In the genomic region with DNA sequence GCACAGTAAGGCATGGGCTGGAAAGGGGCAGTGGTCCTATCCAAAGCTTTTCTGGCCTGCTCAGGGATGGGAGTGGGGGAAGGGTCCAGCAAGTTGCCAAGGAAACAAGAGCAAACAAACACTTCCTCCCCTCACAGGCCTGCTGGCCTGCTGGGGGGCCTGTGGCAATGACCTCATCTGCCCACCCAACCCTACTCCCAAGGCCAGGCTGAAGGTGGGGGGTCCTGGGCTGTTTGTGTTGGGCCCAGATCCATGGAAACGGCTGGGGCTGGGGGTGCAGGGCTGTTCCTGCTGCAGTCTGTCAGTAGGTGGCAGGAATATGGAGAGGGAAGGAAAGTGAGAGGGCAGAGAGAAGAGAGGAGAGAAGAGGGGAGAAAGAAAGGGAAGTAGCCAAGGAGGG, we compare ENCODE assay signal across 13 mouse cellular contexts. TPM values are rescaled to one million over a fixed set of nuclear protein-coding genes. Genes with fewer than 3 reads are reported as not detected.
DNase-seq lines count a peak whose midpoint lies in the region; ATAC-seq and TF ChIP-seq lines count a peak whose summit lies in the region.
"Had no signal": no experiment of that assay in that cellular context is flagged by ENCODE, and none has a peak within 500 bp of the region (broad histone marks: within the 10 kb centered on the region; RNA-seq: fewer than 3 reads in every experiment).

No protein-coding gene starts in this region.

- H3K4me1 ChIP-seq in kidney, embryonic 14.5 days (ENCODE audit: control insufficient read depth, insufficient read depth, low read length) = peaks cover 10% of the 10 kb centered on the region
- H3K4me1 ChIP-seq in kidney, adult 2 months (ENCODE audit: control insufficient read depth, insufficient read depth, low read length) = 0 out of 2 replicates have a peak, but pooled peaks cover 6% of the 10 kb centered on the region
- H3K4me1 ChIP-seq in limb, embryonic 12.5 days (replicated peaks) = peaks cover 51% of the 10 kb centered on the region
- H3K4me1 ChIP-seq: liver, embryonic 15.5 days had no signal

- H3K27me3 ChIP-seq in kidney, embryonic 14.5 days (ENCODE audit: control insufficient read depth, insufficient read depth, low read length) = no peaks in the 10 kb centered on the region
- no peaks in the 10 kb centered on the region for H3K27me3 ChIP-seq in kidney, adult 2 months (replicated peaks; ENCODE audit: control insufficient read depth, insufficient read depth, low read length)
- H3K27me3 ChIP-seq in limb, embryonic 12.5 days = 0 out of 2 replicates have a peak, but pooled peaks cover 15% of the 10 kb centered on the region
- H3K27me3 ChIP-seq: embryonic facial prominence, embryonic 13.5 days; liver, embryonic 15.5 days had no signal

- H3K27ac ChIP-seq in kidney, embryonic 14.5 days (ENCODE audit: low read depth, low read length) = no peak overlapping the region
- no peak overlapping the region for H3K27ac ChIP-seq in kidney, adult 2 months (ENCODE audit: insufficient read depth, low read depth, low read length)
- H3K27ac ChIP-seq in limb, embryonic 12.5 days = no peak overlapping the region
- H3K27ac ChIP-seq: embryonic facial prominence, embryonic 13.5 days; liver, embryonic 15.5 days had no signal

- TF ChIP-seq CTCF in kidney, adult 2 months (conservative IDR thresholded peaks at IDR 0.05; ENCODE audit: insufficient read depth, insufficient read length, low read depth, low read length) = no peak

- no peak for TF ChIP-seq POLR2A in kidney, adult 2 months (IDR thresholded peaks at IDR 0.05; ENCODE audit: low read depth, low read length)

- H3K9me3 ChIP-seq in kidney, embryonic 14.5 days (ENCODE audit: control insufficient read depth, low read length) = no peaks in the 10 kb centered on the region
- no peaks in the 10 kb centered on the region for H3K9me3 ChIP-seq in limb, embryonic 12.5 days
- H3K9me3 ChIP-seq: embryonic facial prominence, embryonic 13.5 days; liver, embryonic 15.5 days had no signal

- H3K36me3 ChIP-seq in kidney, embryonic 14.5 days (ENCODE audit: control insufficient read depth, insufficient read depth, low read length) = no peaks in the 10 kb centered on the region
- no peaks in the 10 kb centered on the region for H3K36me3 ChIP-seq in kidney, adult 2 months (ENCODE audit: control insufficient read depth, insufficient read depth, low read length)
- peaks cover 2% of the 10 kb centered on the region; the same call in 1 of the 2 replicates for H3K36me3 ChIP-seq in limb, embryonic 12.5 days
- H3K36me3 ChIP-seq: liver, embryonic 15.5 days had no signal

- no peak overlapping the region for H3K9ac ChIP-seq in kidney, embryonic 14.5 days (ENCODE audit: low read depth, low read length)
- H3K9ac ChIP-seq in limb, embryonic 12.5 days (replicated peaks) = no peak overlapping the region
- H3K9ac ChIP-seq: embryonic facial prominence, embryonic 13.5 days; liver, embryonic 15.5 days had no signal

- 8% methylated on average over 1 of the region's 1 CpGs for WGBS in kidney, embryonic 14.5 days
- 53% methylated on average over 1 of the region's 1 CpGs for WGBS in kidney, adult 2 months
- 14% methylated on average over 1 of the region's 1 CpGs for WGBS in limb, embryonic 12.5 days

- no peak overlapping the region for H3K4me3 ChIP-seq in kidney, embryonic 14.5 days (ENCODE audit: low read length)
- H3K4me3 ChIP-seq in kidney, adult 2 months (ENCODE audit: insufficient read depth, low read depth, low read length) = no peak overlapping the region
- no peak overlapping the region for H3K4me3 ChIP-seq in limb, embryonic 12.5 days (replicated peaks)
- H3K4me3 ChIP-seq: embryonic facial prominence, embryonic 13.5 days; liver, embryonic 15.5 days had no signal

- H3K4me2 ChIP-seq in kidney, embryonic 14.5 days (replicated peaks; ENCODE audit: low read depth, low read length) = no peak overlapping the region
- no peak overlapping the region for H3K4me2 ChIP-seq in limb, embryonic 12.5 days
- H3K4me2 ChIP-seq: embryonic facial prominence, embryonic 13.5 days; liver, embryonic 15.5 days had no signal

- ATAC-seq in kidney, embryonic 14.5 days (ENCODE audit: low FRiP score, low TSS enrichment) = peak; percentile 38; the same call in 1 of the 2 replicates
- 0 out of 2 replicates have a peak, but pooled peaks have one; percentile 29 for ATAC-seq in limb, embryonic 12.5 days (ENCODE audit: insufficient number of reproducible peaks, insufficient read depth, low FRiP score, low TSS enrichment, low read depth)
- ATAC-seq: CD4-positive, CD25-positive, alpha-beta regulatory T cell, adult 4 months had no signal

- DNase-seq in kidney, adult 2 months = no peak
- DNase-seq in Muller cell, postnatal 12 days (ENCODE audit: inconsistent ontology term) = peak; percentile 68
- DNase-seq in embryo, embryonic 11.5 days (ENCODE audit: low read depth, low spot score) = peak; percentile 31
- no peak for DNase-seq in c-Kit-positive CD71-positive TER-119-positive erythroid progenitor cells, embryonic 14.5 days (ENCODE audit: low spot score)
- DNase-seq in frontal cortex, postnatal 10 days (ENCODE audit: low spot score in 2 of 2) = no peak
- DNase-seq in urinary bladder, postnatal 36 days (ENCODE audit: low spot score in 2 of 2) = no peak
- DNase-seq: gastrocnemius, postnatal 36 days; right cerebral cortex, postnatal 14 days had no signal

RNA-seq across cellular contexts. Expression of a gene that starts 29.7 kb away (rescaled TPM):
- 0.64 and 0.85 TPM in 2 replicates for polyA plus RNA-seq in kidney, embryonic 14.5 days (2014; fragmentation: Nextera tagmentation; extraction: Ambion mirVana)
- 1.7 and 1.8 TPM in 2 replicates for polyA plus RNA-seq in kidney, adult 2 months (2012; rRNA removed)
- polyA plus RNA-seq in limb, embryonic 12.5 days (2016; fragmentation: Nextera tagmentation; extraction: Ambion mirVana) = 5.0 and 5.6 TPM in 2 replicates
- polyA plus RNA-seq: CD4-positive, CD25-positive, alpha-beta regulatory T cell, adult 4 months had no signal

RNA-seq across cellular contexts. Expression of a gene that starts 39.1 kb away (rescaled TPM):
- not detected in 2 replicates for polyA plus RNA-seq in kidney, embryonic 14.5 days (2014; fragmentation: Nextera tagmentation; extraction: Ambion mirVana)
- not detected in 2 replicates for polyA plus RNA-seq in kidney, adult 2 months (2012; rRNA removed)
- 0.16 TPM in 1 of 2 replicates, not detected in the other for polyA plus RNA-seq in limb, embryonic 12.5 days (2016; fragmentation: Nextera tagmentation; extraction: Ambion mirVana)
- polyA plus RNA-seq: CD4-positive, CD25-positive, alpha-beta regulatory T cell, adult 4 months; embryonic facial prominence, embryonic 13.5 days; liver, embryonic 15.5 days had no signal

RNA-seq across cellular contexts. Expression of a gene that starts 45.8 kb away (rescaled TPM):
- not detected in 2 replicates for polyA plus RNA-seq in kidney, embryonic 14.5 days (2014; fragmentation: Nextera tagmentation; extraction: Ambion mirVana)
- polyA plus RNA-seq in kidney, adult 2 months (2012; rRNA removed) = not detected in 2 replicates
- 1.6 and 2.6 TPM in 2 replicates for polyA plus RNA-seq in limb, embryonic 12.5 days (2016; fragmentation: Nextera tagmentation; extraction: Ambion mirVana)
- polyA plus RNA-seq: CD4-positive, CD25-positive, alpha-beta regulatory T cell, adult 4 months; liver, embryonic 15.5 days had no signal

Comparison
In these comparisons a context has a peak if more than half of its experiments do, and no peak if none do; other contexts are left out.
1. DNase-seq: peak in Muller cell, postnatal 12 days (single experiment) and embryo, embryonic 11.5 days (single experiment); none in kidney, adult 2 months (single experiment), c-Kit-positive CD71-positive TER-119-positive erythroid progenitor cells, embryonic 14.5 days (single experiment), frontal cortex, postnatal 10 days (0 of 2) and urinary bladder, postnatal 36 days (0 of 2).